ENCODE assay signal across 22 mouse cellular contexts in the genomic region with DNA sequence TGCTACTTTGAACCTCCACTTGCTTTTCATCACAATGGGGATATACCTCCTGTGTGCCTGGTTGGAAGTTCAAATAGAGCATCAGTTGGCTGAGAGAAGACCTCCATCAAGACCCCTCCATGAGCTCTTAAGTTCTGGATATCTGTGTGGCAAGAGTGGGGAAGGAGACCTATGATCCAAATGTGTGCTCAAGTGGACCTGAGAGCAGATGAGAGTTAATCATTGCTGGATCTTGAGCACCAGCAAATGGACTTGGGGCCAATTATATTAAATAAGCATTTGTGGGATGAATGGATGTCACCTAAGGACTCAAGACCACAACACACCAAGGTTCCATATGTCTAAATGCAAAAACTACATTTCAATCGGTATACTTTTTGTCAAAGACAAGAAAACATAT.
"Had no signal": no experiment of that assay in that cellular context is flagged by ENCODE, and none has a peak within 500 bp of the region (broad histone marks: within the 10 kb centered on the region; RNA-seq: fewer than 3 reads in every experiment).

No protein-coding gene starts in this region.

- H3K4me2 ChIP-seq: heart, embryonic 11.5 days; heart, embryonic 13.5 days; heart, embryonic 15.5 days; hindbrain, embryonic 13.5 days; hindbrain, embryonic 15.5 days; limb, embryonic 13.5 days; limb, embryonic 15.5 days; liver, embryonic 12.5 days had no signal

- H3K9ac ChIP-seq: forebrain, postnatal 0 days; heart, embryonic 13.5 days; heart, embryonic 15.5 days; hindbrain, embryonic 13.5 days; hindbrain, embryonic 15.5 days; limb, embryonic 13.5 days; limb, embryonic 15.5 days; liver, embryonic 12.5 days; liver, embryonic 14.5 days had no signal

- H3K36me3 ChIP-seq: heart, embryonic 13.5 days; heart, embryonic 15.5 days; hindbrain, embryonic 13.5 days; hindbrain, embryonic 15.5 days; limb, embryonic 13.5 days; limb, embryonic 15.5 days; liver, embryonic 12.5 days had no signal

- ATAC-seq: forebrain, postnatal 0 days; hindbrain, postnatal 0 days; intestine, embryonic 16.5 days; liver, embryonic 12.5 days had no signal

- H3K4me3 ChIP-seq: heart, adult 2 months; heart, embryonic 13.5 days; heart, embryonic 15.5 days; hindbrain, embryonic 13.5 days; hindbrain, embryonic 15.5 days; limb, embryonic 13.5 days; limb, embryonic 15.5 days; liver, embryonic 12.5 days had no signal

- DNase-seq: forebrain, postnatal 0 days; gastrocnemius, postnatal 14 days; gastrocnemius, postnatal 36 days; heart, adult 2 months; heart, postnatal 14 days; heart, postnatal 36 days; layer of hippocampus, adult 9-11 months; layer of hippocampus, postnatal 36 days; left cerebral cortex, postnatal 4 days; lung, adult 18-20 months had no signal

- H3K4me1 ChIP-seq: heart, embryonic 13.5 days; heart, embryonic 15.5 days; liver, embryonic 12.5 days had no signal

- H3K27me3 ChIP-seq: heart, embryonic 15.5 days; hindbrain, embryonic 13.5 days; hindbrain, embryonic 15.5 days; liver, embryonic 12.5 days had no signal

- H3K9me3 ChIP-seq: heart, embryonic 13.5 days; heart, embryonic 15.5 days; hindbrain, embryonic 13.5 days; hindbrain, embryonic 15.5 days; limb, embryonic 13.5 days; limb, embryonic 15.5 days; liver, embryonic 12.5 days had no signal

- H3K27ac ChIP-seq: heart, adult 2 months; heart, embryonic 13.5 days; heart, embryonic 15.5 days; hindbrain, embryonic 13.5 days; hindbrain, embryonic 15.5 days; hindbrain, postnatal 0 days; kidney, postnatal 0 days; limb, embryonic 13.5 days; limb, embryonic 15.5 days; liver, embryonic 12.5 days; liver, embryonic 14.5 days had no signal
